Comparison of ENCODE assay signal across 9 mouse cellular contexts in genomic region chr5:111535978-111536377, GRCm38 (mm10).
DNase-seq lines count a peak whose midpoint lies in the region; ATAC-seq and TF ChIP-seq lines count a peak whose summit lies in the region.
"Had no signal": no experiment of that assay in that cellular context is flagged by ENCODE, and none has a peak within 500 bp of the region (broad histone marks: within the 10 kb centered on the region; RNA-seq: fewer than 3 reads in every experiment).

No protein-coding gene starts in this region.

- peaks cover 29% of the 10 kb centered on the region for H3K27me3 ChIP-seq in midbrain, embryonic 10.5 days (ENCODE audit: low read depth, poor library complexity, severe bottlenecking)
- no peaks in the 10 kb centered on the region for H3K27me3 ChIP-seq in midbrain, embryonic 16.5 days (ENCODE audit: control insufficient read depth, insufficient read depth, low read depth, low read length)
- H3K27me3 ChIP-seq in hindbrain, embryonic 13.5 days = peaks cover 13% of the 10 kb centered on the region; the same call in 1 of the 2 replicates
- no peaks in the 10 kb centered on the region for H3K27me3 ChIP-seq in liver, postnatal 0 days (ENCODE audit: insufficient read depth, low read length)

- WGBS in midbrain, embryonic 10.5 days = 61% methylated on average over 13 of the region's 13 CpGs
- WGBS in midbrain, embryonic 16.5 days = 46% methylated on average over 13 of the region's 13 CpGs
- WGBS in hindbrain, embryonic 13.5 days = 15% methylated on average over 13 of the region's 13 CpGs
- WGBS in liver, postnatal 0 days (ENCODE audit: insufficient replicate concordance) = 15% methylated on average over 13 of the region's 13 CpGs

- no peak for TF ChIP-seq CTCF in liver, postnatal 0 days (IDR thresholded peaks at IDR 0.05; ENCODE audit: low read depth)

- H3K36me3 ChIP-seq in midbrain, embryonic 10.5 days = no peaks in the 10 kb centered on the region
- H3K36me3 ChIP-seq in midbrain, embryonic 16.5 days (ENCODE audit: control insufficient read depth, insufficient read depth, low read length) = no peaks in the 10 kb centered on the region
- H3K36me3 ChIP-seq in hindbrain, embryonic 13.5 days = no peaks in the 10 kb centered on the region
- H3K36me3 ChIP-seq in liver, postnatal 0 days (replicated peaks; ENCODE audit: insufficient read depth, low read length) = no peaks in the 10 kb centered on the region

- DNase-seq in midbrain, embryonic 10.5 days (ENCODE audit: low spot score) = no peak
- peak; percentile 53 to 64 for DNase-seq in gastrocnemius, adult 8-10 months (ENCODE audit: low spot score in 2 of 2)
- peak; percentile 54 for DNase-seq in liver, postnatal 0 days
- DNase-seq in right cerebral cortex, postnatal 25 days = no peak
- no peak for DNase-seq in cerebellum, postnatal 36 days

- H3K4me3 ChIP-seq in midbrain, embryonic 10.5 days = no peak overlapping the region
- H3K4me3 ChIP-seq in midbrain, embryonic 16.5 days (ENCODE audit: low read depth, low read length) = no peak overlapping the region
- no peak overlapping the region for H3K4me3 ChIP-seq in hindbrain, embryonic 13.5 days
- H3K4me3 ChIP-seq in liver, postnatal 0 days (ENCODE audit: low read depth, low read length) = no peak overlapping the region
- H3K4me3 ChIP-seq: erythroblast, embryonic 14.5 days had no signal

- H3K9me3 ChIP-seq in midbrain, embryonic 10.5 days (replicated peaks) = no peaks in the 10 kb centered on the region
- no peaks in the 10 kb centered on the region for H3K9me3 ChIP-seq in midbrain, embryonic 16.5 days (replicated peaks; ENCODE audit: control insufficient read depth, low read length, poor library complexity, severe bottlenecking)
- no peaks in the 10 kb centered on the region for H3K9me3 ChIP-seq in hindbrain, embryonic 13.5 days
- H3K9me3 ChIP-seq in liver, postnatal 0 days (ENCODE audit: low read length) = no peaks in the 10 kb centered on the region

- H3K9ac ChIP-seq in midbrain, embryonic 16.5 days (ENCODE audit: low read depth, low read length) = no peak overlapping the region
- no peak overlapping the region for H3K9ac ChIP-seq in hindbrain, embryonic 13.5 days
- H3K9ac ChIP-seq in liver, postnatal 0 days (replicated peaks) = no peak overlapping the region

- H3K4me2 ChIP-seq in midbrain, embryonic 16.5 days (ENCODE audit: low read length) = no peak overlapping the region
- no peak overlapping the region for H3K4me2 ChIP-seq in hindbrain, embryonic 13.5 days
- H3K4me2 ChIP-seq in liver, postnatal 0 days (ENCODE audit: low read depth, low read length) = no peak overlapping the region

- peak; percentile 78 for TF ChIP-seq EP300 in liver, postnatal 0 days (IDR thresholded peaks at IDR 0.05; ENCODE audit: low read depth)

- peak overlapping the region; percentile 76 for H3K27ac ChIP-seq in midbrain, embryonic 10.5 days (replicated peaks)
- H3K27ac ChIP-seq in midbrain, embryonic 16.5 days (ENCODE audit: low read length) = no peak overlapping the region
- H3K27ac ChIP-seq in hindbrain, embryonic 13.5 days = 0 out of 2 replicates have a peak overlapping the region, but pooled peaks have one; percentile 62
- no peak overlapping the region for H3K27ac ChIP-seq in liver, postnatal 0 days (ENCODE audit: low read depth)

- peaks cover 75% of the 10 kb centered on the region for H3K4me1 ChIP-seq in midbrain, embryonic 10.5 days
- H3K4me1 ChIP-seq in midbrain, embryonic 16.5 days (ENCODE audit: control insufficient read depth, insufficient read depth, low read length) = peaks cover 11% of the 10 kb centered on the region; the same call in 1 of the 2 replicates
- peaks cover 65% of the 10 kb centered on the region for H3K4me1 ChIP-seq in hindbrain, embryonic 13.5 days (replicated peaks)
- H3K4me1 ChIP-seq in liver, postnatal 0 days (ENCODE audit: insufficient read depth) = no peaks in the 10 kb centered on the region

- ATAC-seq in midbrain, embryonic 16.5 days = no peak
- ATAC-seq in hindbrain, embryonic 13.5 days (ENCODE audit: low FRiP score) = peak; percentile 12; the same call in 1 of the 2 replicates
- peak; percentile 88 for ATAC-seq in liver, postnatal 0 days
- no peak for ATAC-seq in CD4-positive, CD25-positive, alpha-beta regulatory T cell, adult 4 months

Comparison
In these comparisons a context has a peak if more than half of its experiments do, and no peak if none do; other contexts are left out.
1. H3K27ac ChIP-seq: peak in midbrain, embryonic 10.5 days (single experiment) and hindbrain, embryonic 13.5 days (single experiment); none in midbrain, embryonic 16.5 days (single experiment) and liver, postnatal 0 days (single experiment).
2. DNase-seq: peak in gastrocnemius, adult 8-10 months (2 of 2) and liver, postnatal 0 days (single experiment); none in midbrain, embryonic 10.5 days (single experiment), right cerebral cortex, postnatal 25 days (single experiment) and cerebellum, postnatal 36 days (0 of 2).
3. ATAC-seq: peak in hindbrain, embryonic 13.5 days (single experiment) and liver, postnatal 0 days (single experiment); none in midbrain, embryonic 16.5 days (single experiment) and CD4-positive, CD25-positive, alpha-beta regulatory T cell, adult 4 months (single experiment).